Comparison of ENCODE assay signal across 8 mouse cellular contexts in the genomic region with DNA sequence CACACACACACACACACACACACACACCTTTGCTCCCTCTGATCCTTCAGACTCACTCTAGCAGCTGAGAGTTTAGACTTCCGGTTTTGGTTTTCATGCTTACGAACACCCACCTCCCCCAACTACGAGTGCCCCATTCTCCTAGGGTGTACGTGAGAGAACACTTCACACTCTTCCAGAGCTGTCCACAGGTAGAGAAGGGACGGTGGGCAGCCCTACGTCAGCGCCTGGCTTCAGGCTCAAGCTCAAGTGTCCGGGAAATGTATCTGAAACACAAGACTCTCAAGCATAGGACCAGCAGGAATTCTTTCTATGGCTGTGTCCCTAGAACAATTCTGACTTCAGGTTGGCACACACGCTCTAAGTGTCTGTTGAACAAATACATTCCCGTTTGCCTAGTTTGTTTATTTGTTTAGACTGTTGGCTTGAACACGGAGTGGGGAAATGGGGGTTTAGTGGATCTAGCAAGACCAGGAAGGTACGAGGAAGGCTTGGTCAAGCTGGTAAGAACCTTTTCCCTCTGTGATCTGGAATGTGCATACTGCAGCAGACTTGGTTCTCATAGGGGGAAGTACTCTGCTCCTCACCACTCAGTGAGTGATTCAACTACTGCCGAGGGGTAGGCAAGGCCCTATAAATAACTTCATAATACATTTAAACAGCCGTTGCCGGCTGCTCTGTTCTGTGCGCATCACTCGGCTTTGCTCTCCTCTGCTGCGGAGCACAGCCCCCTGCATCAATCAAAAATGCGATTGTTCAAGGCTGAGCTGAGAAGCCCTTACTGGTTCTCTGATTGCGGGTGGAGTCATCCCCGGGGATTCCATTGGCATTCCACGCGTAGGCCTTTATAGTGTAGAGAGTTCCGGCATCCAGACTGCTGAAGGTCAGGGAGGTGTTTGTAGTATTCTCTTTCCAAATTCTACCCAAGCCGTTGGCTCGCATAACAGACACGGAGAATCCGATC. TPM values are rescaled to one million over a fixed set of nuclear protein-coding genes. Genes with fewer than 3 reads are reported as not detected.
DNase-seq lines count a peak whose midpoint lies in the region; ATAC-seq lines count a peak whose summit lies in the region.

No protein-coding gene starts in this region.

- DNase-seq in right cerebral cortex, adult 18-20 months, result peak; percentile 28
- DNase-seq in right cerebral cortex, postnatal 4 days, result no peak
- DNase-seq in brain, adult 2 months (ENCODE audit: low read depth, low spot score), result peak; percentile 75
- peak; percentile 56 for DNase-seq in lung, postnatal 10 days
- peak; percentile 69 for DNase-seq in splenic B cell, adult 2 months (ENCODE audit: low read depth, low spot score)
- no peak for DNase-seq in ovary, postnatal 14 days (ENCODE audit: low spot score)
- no peak for DNase-seq in ovary, adult 18-20 months (ENCODE audit: low spot score)

- H3K4me3 ChIP-seq in intestine, embryonic 15.5 days (replicated peaks), result no peak overlapping the region

- no peaks in the 10 kb centered on the region for H3K9me3 ChIP-seq in intestine, embryonic 15.5 days

- peak overlapping the region; percentile 74 for H3K27ac ChIP-seq in intestine, embryonic 15.5 days

- WGBS in intestine, embryonic 15.5 days, result 36% methylated on average over 28 of the region's 28 CpGs

- peaks cover 16% of the 10 kb centered on the region; the same call in 1 of the 2 replicates for H3K4me1 ChIP-seq in intestine, embryonic 15.5 days (replicated peaks)

- no peaks in the 10 kb centered on the region for H3K27me3 ChIP-seq in intestine, embryonic 15.5 days (replicated peaks)
- H3K27me3 ChIP-seq in splenic B cell, adult 2 months (ENCODE audit: control insufficient read depth, insufficient read depth, low read length, poor library complexity, severe bottlenecking), result no peaks in the 10 kb centered on the region

- ATAC-seq in intestine, embryonic 15.5 days, result peak; percentile 89

- H3K4me2 ChIP-seq in intestine, embryonic 15.5 days (replicated peaks), result peak overlapping the region; percentile 31; the same call in 1 of the 2 replicates

- H3K36me3 ChIP-seq in intestine, embryonic 15.5 days, result no peaks in the 10 kb centered on the region
- H3K36me3 ChIP-seq in splenic B cell, adult 2 months (ENCODE audit: control insufficient read depth, insufficient read depth, low read length, poor library complexity, severe bottlenecking), result no peaks in the 10 kb centered on the region

- no peak overlapping the region for H3K9ac ChIP-seq in intestine, embryonic 15.5 days

RNA-seq across cellular contexts. Expression of a gene that starts 9.0 kb away (rescaled TPM):
- polyA plus RNA-seq in intestine, embryonic 15.5 days (2015; fragmentation: Nextera tagmentation; extraction: Ambion mirVana), result 0.05 and 0.14 TPM in 2 replicates

RNA-seq across cellular contexts. Expression of a gene that starts 30.7 kb away (rescaled TPM):
- 74.4 and 79.3 TPM in 2 replicates for polyA plus RNA-seq in intestine, embryonic 15.5 days (2015; fragmentation: Nextera tagmentation; extraction: Ambion mirVana)

RNA-seq across cellular contexts. Expression of a gene that starts 40.5 kb away (rescaled TPM):
- 44.3 and 46.0 TPM in 2 replicates for polyA plus RNA-seq in intestine, embryonic 15.5 days (2015; fragmentation: Nextera tagmentation; extraction: Ambion mirVana)

RNA-seq across cellular contexts. Expression of a gene that starts 58.8 kb away (rescaled TPM):
- polyA plus RNA-seq in intestine, embryonic 15.5 days (2015; fragmentation: Nextera tagmentation; extraction: Ambion mirVana), result 0.21 and 0.45 TPM in 2 replicates

RNA-seq across cellular contexts. Expression of a gene that starts 59.4 kb away (rescaled TPM):
- not detected in 2 replicates for polyA plus RNA-seq in intestine, embryonic 15.5 days (2015; fragmentation: Nextera tagmentation; extraction: Ambion mirVana)

Comparison
In these comparisons a context has a peak if more than half of its experiments do, and no peak if none do; other contexts are left out.
1. DNase-seq: peak in right cerebral cortex, adult 18-20 months (single experiment), brain, adult 2 months (single experiment), lung, postnatal 10 days (single experiment) and splenic B cell, adult 2 months (single experiment); none in right cerebral cortex, postnatal 4 days (single experiment), ovary, postnatal 14 days (single experiment) and ovary, adult 18-20 months (single experiment).